Mouse (Mus musculus) Patski (cell line): ENCODE data around the gene Dph1. TPM values are rescaled to one million over a fixed set of nuclear protein-coding genes. Genes with fewer than 3 reads are reported as not detected.

Source experiments
- ATAC-seq: fragments of 100-300 bp; one replicate; pipeline ENCODE4 v1.8.0; 2021
- CTCF ChIA-PET: fragments of 350-600 bp; sonication (Branson Sonifier 250); formaldehyde crosslinking; loops from one replicate; lab custom pipeline; 2022; ENCODE audit warnings: inconsistent platforms; lab: Charles Lee
- POLR2A ChIA-PET: fragments of 350-600 bp; sonication (Branson Sonifier 250); formaldehyde crosslinking; loops from one replicate; lab custom pipeline; 2022; ENCODE audit warnings: antibody characterized with exemption, inconsistent platforms; lab: Charles Lee
- DNase-seq: peaks from one replicate; pipeline ENCODE4 v3.0.0-alpha.2; 2011; ENCODE audit warnings: low read depth, low spot score
- H3K27me3 ChIP-seq: fragments of 371-371 bp; one replicate; pipeline ENCODE4 v1.5.1; 2021
- CTCF ChIP-seq: fragments of 100-300 bp; IDR thresholded peaks from one replicate; pipeline ENCODE4 v1.5.1; 2021
- in situ Hi-C: fragments of 300-500 bp; cut with MboI; formaldehyde crosslinking; loops from 3 replicates; pipeline ENCODE4 v1.11.1; 2018; ENCODE audit warnings: low pct_unique_long_range_greater_than_20kb, mixed read lengths
- polyA plus RNA-seq: library from polyadenylated mRNA; unstranded; gene quantifications from one replicate; pipeline ENCODE4 v1.2.3, GENCODE M21; 2021

Dph1 gene
- polyA plus RNA-seq, 1 experiment from 2014 or later = 43.1 TPM

DNA sequence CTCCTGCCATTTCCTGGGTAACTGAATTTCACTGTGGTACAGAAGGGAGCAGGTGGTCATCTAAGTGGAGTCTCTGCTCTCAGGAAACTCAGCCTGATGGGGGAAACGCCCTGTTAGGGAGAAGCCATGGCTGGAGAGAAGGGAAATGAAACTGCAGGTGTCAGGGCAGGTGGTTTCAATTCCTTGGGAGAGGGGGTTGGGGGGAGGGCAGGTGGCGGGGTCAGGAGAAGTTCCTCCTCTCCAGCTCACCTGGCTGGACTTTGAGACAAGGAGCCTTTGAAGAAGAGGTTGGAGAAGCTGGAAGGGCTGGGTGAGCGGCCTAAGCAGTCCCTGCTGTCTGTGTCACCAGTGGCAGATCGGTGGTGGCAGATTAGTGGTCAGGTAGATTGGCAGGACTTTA is 15.3 kb upstream of the Dph1 start:
- DNase-seq (no peak), ATAC-seq (no peak)
- ChIA-PET POLR2A (interaction anchor here (0.6 kb wide), 1 partner anchor 74 kb away, joined by 5 read pairs; no protein-coding TSS in a partner anchor), CTCF (interaction anchor here (1.3 kb wide), 1 partner anchor 62 kb away, joined by 3 read pairs; no protein-coding TSS in a partner anchor)
- in situ Hi-C loops = no loop called here
- TF ChIP-seq CTCF = no peak
- H3K27me3 ChIP-seq = no peaks in the 10 kb centered on the region

DNA sequence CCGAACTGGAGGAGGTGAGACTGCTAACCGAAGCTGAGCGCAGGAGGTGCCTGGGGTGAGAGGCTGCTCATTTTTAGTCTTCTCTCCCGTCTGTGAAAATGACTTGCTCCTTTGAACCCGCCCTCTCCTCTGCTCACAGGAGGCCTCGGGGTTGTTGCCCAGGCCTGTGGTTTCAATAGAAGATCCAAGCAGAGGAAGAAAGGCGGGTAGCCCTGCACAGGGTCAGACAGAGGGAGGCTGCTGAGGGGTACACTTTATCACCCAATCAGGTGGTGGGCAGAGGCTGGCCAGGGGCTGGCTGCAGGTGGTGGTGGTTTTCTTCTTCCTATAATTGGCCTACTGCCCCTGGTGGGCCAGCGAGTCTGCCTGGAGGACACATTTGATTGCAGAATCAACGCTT is 13.4 kb upstream of the Dph1 start:
- CTCF ChIA-PET = no interaction called here
- DNase-seq = no peak
- POLR2A ChIA-PET = no interaction called here
- no peaks in the 10 kb centered on the region for H3K27me3 ChIP-seq
- in situ Hi-C loops = no loop called here
- no peak for TF ChIP-seq CTCF
- ATAC-seq = no peak

DNA sequence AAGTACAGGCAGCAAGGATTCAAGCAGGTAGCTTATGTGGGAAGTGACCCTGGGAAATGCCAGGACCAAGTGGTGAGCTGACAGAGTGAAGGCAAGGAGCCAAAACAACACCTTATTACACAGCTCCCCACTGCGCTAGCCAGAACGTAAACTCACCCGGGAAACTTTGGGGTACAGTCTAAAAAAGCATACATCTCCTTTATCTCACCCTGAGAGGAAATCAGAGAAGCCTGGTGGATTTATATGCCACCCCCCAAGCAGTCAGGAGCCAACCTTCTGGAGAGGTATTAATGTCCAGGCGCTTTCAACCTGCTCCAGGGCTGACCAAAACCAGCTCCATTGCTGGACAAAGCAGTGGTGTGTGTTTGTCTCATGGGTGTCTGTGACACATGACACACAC is 12.9 kb upstream of the Dph1 start:
- H3K27me3 ChIP-seq = no peaks in the 10 kb centered on the region
- no peak for DNase-seq
- CTCF ChIA-PET = no interaction called here
- peak; percentile 20 for ATAC-seq
- TF ChIP-seq CTCF = no peak
- POLR2A ChIA-PET = interaction anchor here (0.7 kb wide), 1 partner anchor 188 kb away, joined by 3 read pairs; no protein-coding TSS in a partner anchor
- in situ Hi-C loops = no loop called here

DNA sequence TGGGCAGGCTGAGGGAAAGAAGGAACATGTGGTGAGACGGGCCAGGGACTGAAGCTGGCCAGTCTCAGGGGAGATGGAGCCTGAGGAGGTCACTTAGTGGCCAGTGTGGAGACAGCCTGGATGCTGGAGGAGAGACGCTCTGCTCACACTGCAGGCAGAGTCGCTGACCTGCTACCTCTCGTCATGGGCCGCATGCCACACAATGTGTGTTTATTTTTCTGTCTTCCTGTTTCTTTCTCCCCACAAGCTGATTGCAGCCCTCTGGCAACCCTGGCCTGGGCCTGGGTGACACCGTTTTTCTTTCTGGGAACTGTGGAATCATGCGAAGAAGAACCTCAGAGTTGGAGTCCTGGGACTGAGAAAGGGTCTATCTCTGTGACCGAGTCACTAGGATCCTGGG is 10.7 kb upstream of the Dph1 start:
- H3K27me3 ChIP-seq = no peaks in the 10 kb centered on the region
- in situ Hi-C loops = no loop called here
- ATAC-seq (no peak), DNase-seq (no peak)
- ChIA-PET POLR2A (no interaction called here), CTCF (interaction anchor here (1.8 kb wide), 1 partner anchor 30 kb away, joined by 4 read pairs; no protein-coding TSS in a partner anchor)
- no peak for TF ChIP-seq CTCF

DNA sequence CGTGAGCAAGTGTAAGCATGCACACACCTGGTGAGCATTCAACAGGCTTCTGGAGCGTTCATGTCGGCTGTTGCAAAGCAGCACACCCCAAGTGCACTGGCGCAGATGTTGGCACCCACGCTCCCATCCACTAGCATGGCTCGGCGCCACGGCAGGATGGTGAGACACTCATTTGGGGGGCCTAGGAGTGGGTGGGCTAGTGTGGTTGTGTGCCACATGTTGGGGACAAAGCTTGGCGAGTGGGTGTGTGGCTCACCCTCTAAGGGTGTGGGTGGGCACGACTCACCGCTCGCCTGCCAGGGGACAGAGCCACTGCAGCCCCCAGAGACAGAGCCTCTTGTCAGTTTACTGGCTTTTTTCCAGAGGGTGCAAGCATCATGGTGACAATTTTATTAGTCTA is 9.9 kb upstream of the Dph1 start:
- DNase-seq = no peak
- ATAC-seq = no peak
- ChIA-PET CTCF (interaction anchor here (1.5 kb wide), 1 partner anchor 31 kb away, joined by 5 read pairs; no protein-coding TSS in a partner anchor), POLR2A (no interaction called here)
- no peaks in the 10 kb centered on the region for H3K27me3 ChIP-seq
- in situ Hi-C loops = no loop called here
- no peak for TF ChIP-seq CTCF

DNA sequence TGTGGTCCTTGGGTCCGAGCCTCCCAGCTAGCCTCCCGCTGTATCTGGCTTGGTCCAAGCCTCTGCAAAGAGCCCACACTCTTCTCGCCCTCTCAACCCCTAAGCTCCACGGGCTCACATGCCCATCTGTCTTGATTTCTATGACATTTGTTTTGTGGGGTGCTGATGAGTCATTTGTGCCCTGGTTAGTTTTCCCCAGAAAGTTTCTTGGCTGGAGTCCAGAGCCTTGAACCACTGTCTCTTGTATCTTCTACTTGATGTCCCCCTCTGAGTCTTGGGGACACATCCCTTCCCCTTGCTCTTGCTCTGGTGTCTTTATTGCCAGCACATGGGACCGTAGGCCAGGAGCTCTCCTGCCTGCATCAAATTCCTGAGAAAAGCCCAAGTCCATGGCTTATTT is 8.9 kb upstream of the Dph1 start:
- ChIA-PET CTCF (interaction anchor here (1.5 kb wide), 1 partner anchor 32 kb away, joined by 5 read pairs; no protein-coding TSS in a partner anchor), POLR2A (interaction anchor here (1.4 kb wide), 1 partner anchor 22 kb away, joined by 3 read pairs; no protein-coding TSS in a partner anchor)
- in situ Hi-C loops = no loop called here
- TF ChIP-seq CTCF = no peak
- ATAC-seq = no peak
- peaks cover under 1% of the 10 kb centered on the region for H3K27me3 ChIP-seq
- DNase-seq = no peak

DNA sequence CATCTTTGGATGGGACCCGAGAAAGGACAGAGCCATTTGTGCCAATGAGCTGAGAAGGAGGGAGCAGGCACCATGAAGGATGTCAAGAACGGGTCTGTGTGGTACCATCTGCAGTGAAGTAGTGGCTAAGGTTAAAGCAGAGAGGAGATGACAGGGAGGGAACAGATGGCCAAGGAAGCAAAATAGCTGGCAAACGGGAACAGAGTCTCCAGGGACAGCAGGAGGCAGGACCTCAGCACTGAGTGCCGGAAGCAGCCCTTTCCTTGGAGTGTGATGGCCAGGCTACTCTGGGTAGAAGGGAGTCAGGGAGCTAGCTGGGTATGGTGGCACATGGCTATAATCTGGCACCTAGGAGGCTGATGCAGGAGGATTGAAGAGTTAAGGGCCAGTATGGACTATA is 7.8 kb upstream of the Dph1 start:
- no peak for TF ChIP-seq CTCF
- DNase-seq (no peak), ATAC-seq (no peak)
- in situ Hi-C loops = no loop called here
- CTCF ChIA-PET = interaction anchor here (1.0 to 1.2 kb wide), 2 partner anchors 33 to 92 kb away, joined by 3 to 4 read pairs; no protein-coding TSS in a partner anchor
- H3K27me3 ChIP-seq = peaks cover 9% of the 10 kb centered on the region
- POLR2A ChIA-PET = no interaction called here

DNA sequence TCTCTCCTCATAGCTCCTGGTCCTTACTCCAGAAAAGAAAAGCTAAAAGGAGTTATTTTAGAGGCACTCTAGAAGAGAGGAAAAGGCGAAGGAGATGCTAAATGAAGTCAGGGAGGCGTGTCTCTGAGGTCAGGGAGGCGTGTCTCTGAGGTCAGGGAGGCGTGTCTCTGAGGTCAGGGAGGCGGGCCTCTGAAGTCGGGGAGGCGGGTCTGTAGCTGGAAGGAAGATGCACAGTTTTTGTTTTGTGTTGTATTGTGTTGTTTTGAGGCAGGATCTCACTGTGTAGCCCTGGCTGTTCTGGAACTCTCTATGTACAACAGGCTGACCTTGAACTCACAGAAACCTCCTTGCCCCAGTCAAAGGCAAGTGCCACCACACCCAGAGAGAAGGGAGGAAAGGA is 6.9 kb upstream of the Dph1 start:
- ATAC-seq = no peak
- POLR2A ChIA-PET = interaction anchor here (0.6 kb wide), 1 partner anchor 227 kb away, joined by 3 read pairs; no protein-coding TSS in a partner anchor
- peaks cover 9% of the 10 kb centered on the region for H3K27me3 ChIP-seq

DNA sequence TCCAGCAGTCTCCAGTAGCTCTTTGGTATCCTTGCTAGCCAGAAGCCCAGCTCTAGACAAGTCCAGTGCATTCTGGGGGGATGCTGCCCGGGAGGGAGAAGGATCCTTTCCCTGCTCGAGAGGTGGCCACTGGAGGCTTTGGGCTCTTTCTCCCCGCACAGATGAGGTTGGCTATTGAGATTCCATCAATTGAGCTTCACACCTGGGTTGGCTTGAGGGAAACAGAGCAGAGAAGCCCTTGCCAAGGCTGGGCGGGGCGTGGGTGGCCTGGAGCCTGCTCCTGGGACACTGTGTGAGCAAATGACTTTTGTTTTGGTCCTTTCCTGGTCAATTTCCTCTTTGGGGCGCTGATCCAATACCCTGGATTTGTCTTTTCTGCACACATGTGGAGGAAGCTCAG is 5.1 kb upstream of the Dph1 start:
- H3K27me3 ChIP-seq = peaks cover 9% of the 10 kb centered on the region
- in situ Hi-C loops = no loop called here
- DNase-seq (no peak), ATAC-seq (no peak)
- POLR2A ChIA-PET = no interaction called here
- CTCF ChIA-PET = interaction anchor here (1.1 kb wide), 1 partner anchor 94 kb away, joined by 3 read pairs; no protein-coding TSS in a partner anchor
- TF ChIP-seq CTCF = no peak

More for the DNA sequence above, 6.9 kb upstream of the Dph1 start:
- no peak for DNase-seq
- CTCF ChIA-PET = interaction anchor here (0.9 to 1.2 kb wide), 3 partner anchors 34 to 93 kb away, joined by 3 to 4 read pairs (median 3); no protein-coding TSS in a partner anchor
- in situ Hi-C loops = no loop called here
- TF ChIP-seq CTCF = no peak

DNA sequence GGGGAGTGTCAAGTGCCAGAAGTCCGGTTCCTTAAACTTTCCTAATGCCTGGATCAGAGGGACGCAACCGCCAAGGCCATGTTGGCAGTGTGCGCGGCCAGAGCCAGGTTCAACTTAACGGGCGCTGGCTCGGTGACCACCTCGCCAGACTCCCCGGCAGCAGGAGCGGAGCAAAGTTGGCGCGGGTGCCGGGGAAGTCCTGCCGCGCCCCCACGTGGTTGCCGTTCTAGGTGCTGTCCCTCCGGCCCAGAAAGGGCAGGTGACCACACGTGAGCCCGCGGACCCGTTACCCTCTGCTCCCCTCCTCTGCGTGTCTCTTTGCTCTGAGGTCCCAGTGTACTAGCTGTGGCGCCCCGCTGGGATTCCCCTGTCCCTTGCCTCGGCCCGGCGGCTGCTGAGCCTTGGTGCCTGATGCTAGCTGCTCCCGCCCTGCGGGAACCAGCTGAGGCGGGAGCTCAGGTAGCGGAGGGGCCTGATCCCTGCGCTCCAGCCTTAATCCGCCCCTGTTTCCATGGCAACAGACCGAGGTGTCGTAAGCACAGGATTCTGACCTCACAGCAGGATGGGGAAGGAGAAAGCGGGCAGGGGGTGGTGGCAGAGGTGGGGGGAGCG is 3.9 kb upstream of the Dph1 start:
- TF ChIP-seq CTCF = no peak
- no peak for DNase-seq
- in situ Hi-C loops = loop anchor here (5.0 kb wide), 2 partner anchors 32 to 97 kb away; no protein-coding TSS in a partner anchor
- POLR2A ChIA-PET = interaction anchor here (2.0 kb wide), 1 partner anchor 95 kb away, joined by 9 read pairs; no protein-coding TSS in a partner anchor
- peaks cover 9% of the 10 kb centered on the region for H3K27me3 ChIP-seq
- CTCF ChIA-PET = interaction anchor here (2.0 kb wide), 1 partner anchor 95 kb away, joined by 9 read pairs; no protein-coding TSS in a partner anchor
- no peak for ATAC-seq
